Mouse (Mus musculus) heart, postnatal 0 days (tissue): ENCODE data around the gene Gm10320. TPM values are rescaled to one million over a fixed set of nuclear protein-coding genes. Genes with fewer than 3 reads are reported as not detected.

Source experiments
- ATAC-seq: fragments of 200-750 bp; cut with Nextera tagmentation; 2 replicates; pipeline ENCODE4 v1.8.0; 2017; ENCODE audit warnings: low read depth, moderate number of reproducible peaks, moderate library complexity; ENCODE audit not compliant: insufficient read depth
- DNase-seq: peaks from one replicate; pipeline ENCODE4 v3.0.0-alpha.2; 2016; ENCODE audit warnings: low spot score
- H3K27ac ChIP-seq: fragments of 300-500 bp; sonication (generic); 2 replicates; pipeline ENCODE4 v1.5.1; 2014; ENCODE audit warnings: low read depth, mild to moderate bottlenecking
- H3K27me3 ChIP-seq: fragments of 300-500 bp; sonication (generic); 2 replicates; pipeline ENCODE4 v1.6.1; 2014; ENCODE audit warnings: low read length, mixed read lengths; ENCODE audit not compliant: control insufficient read depth, insufficient read depth
- H3K36me3 ChIP-seq: fragments of 300-500 bp; sonication (generic); replicated peaks from 2 replicates; pipeline ENCODE4 v1.6.1; 2014; ENCODE audit warnings: low read length, mixed read lengths; ENCODE audit not compliant: control insufficient read depth, insufficient read depth
- H3K4me1 ChIP-seq: fragments of 300-500 bp; sonication (generic); 2 replicates; pipeline ENCODE4 v1.6.1; 2014; ENCODE audit warnings: antibody characterized with exemption; ENCODE audit not compliant: control insufficient read depth, insufficient read depth
- H3K4me2 ChIP-seq: fragments of 300-500 bp; sonication (generic); 2 replicates; pipeline ENCODE4 v1.6.1; 2014; ENCODE audit warnings: low read depth, mild to moderate bottlenecking, low read length, moderate library complexity
- H3K4me3 ChIP-seq: fragments of 300-500 bp; sonication (generic); 2 replicates; pipeline ENCODE4 v1.5.1; 2014; ENCODE audit warnings: low read depth, low read length
- H3K9ac ChIP-seq: fragments of 300-500 bp; sonication (generic); replicated peaks from 2 replicates; pipeline ENCODE4 v1.6.1; 2014; ENCODE audit warnings: low read depth, low read length, mixed read lengths
- H3K9me3 ChIP-seq: fragments of 300-500 bp; sonication (generic); replicated peaks from 2 replicates; pipeline ENCODE4 v1.6.1; 2016; ENCODE audit warnings: low read length; ENCODE audit not compliant: control insufficient read depth
- CTCF ChIP-seq: IDR thresholded peaks from 2 replicates; pipeline ENCODE4 v1.5.1; 2016; ENCODE audit warnings: antibody characterized with exemption, control low read depth, low read depth
- EP300 ChIP-seq: IDR thresholded peaks from 2 replicates; pipeline ENCODE4 v1.6.1; 2016; ENCODE audit warnings: antibody characterized with exemption, low read depth
- WGBS: fragments of 180-500 bp; shearing (Covaris S2); extraction: QIAGEN DNeasy Blood & Tissue Kit; methylation state at CpG from one replicate; pipeline ENCODE4 v1.1.7; 2014; 5-methylcytosine and 5-hydroxymethylcytosine counted together
- polyA plus RNA-seq: library from polyadenylated mRNA; unstranded; fragments of >200 nt; fragmentation: Nextera tagmentation; extraction: Ambion mirVana; gene quantifications from 2 replicates; pipeline ENCODE4 v1.2.1, GENCODE M21; 2015
- total RNA-seq: library from RNA; depleted of rRNA; stranded (reverse); fragments of >200 nt; gene quantifications from 2 replicates; pipeline ENCODE4 v1.2.3, GENCODE M21; 2014; ENCODE audit warnings: low replicate concordance; rRNA removed

The Gm10320 gene
- total and polyA plus RNA-seq, 2 experiments from 2014 or later = 0.66 TPM; not detected in 1

DNA sequence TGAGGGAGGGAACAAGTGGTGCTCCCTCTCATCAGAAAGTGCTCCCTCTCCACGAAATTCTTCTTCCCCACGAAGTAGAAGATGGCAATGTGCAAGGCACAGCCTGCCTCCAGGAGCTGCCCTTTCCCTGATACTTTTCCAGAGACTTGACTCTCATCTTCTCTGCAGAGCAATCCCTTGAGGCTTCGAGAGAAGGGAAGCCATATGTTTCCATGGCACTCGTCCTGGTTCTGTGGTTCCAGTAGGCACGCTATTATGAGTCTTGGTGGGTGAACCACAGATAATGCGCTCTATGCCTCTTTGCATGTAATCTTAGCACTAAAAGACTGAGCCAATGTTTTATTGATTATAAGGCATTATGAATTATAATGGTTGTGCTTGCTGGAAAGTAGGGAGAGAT, 44.1 kb downstream of the Gm10320 start:
- ATAC-seq = no peak

DNA sequence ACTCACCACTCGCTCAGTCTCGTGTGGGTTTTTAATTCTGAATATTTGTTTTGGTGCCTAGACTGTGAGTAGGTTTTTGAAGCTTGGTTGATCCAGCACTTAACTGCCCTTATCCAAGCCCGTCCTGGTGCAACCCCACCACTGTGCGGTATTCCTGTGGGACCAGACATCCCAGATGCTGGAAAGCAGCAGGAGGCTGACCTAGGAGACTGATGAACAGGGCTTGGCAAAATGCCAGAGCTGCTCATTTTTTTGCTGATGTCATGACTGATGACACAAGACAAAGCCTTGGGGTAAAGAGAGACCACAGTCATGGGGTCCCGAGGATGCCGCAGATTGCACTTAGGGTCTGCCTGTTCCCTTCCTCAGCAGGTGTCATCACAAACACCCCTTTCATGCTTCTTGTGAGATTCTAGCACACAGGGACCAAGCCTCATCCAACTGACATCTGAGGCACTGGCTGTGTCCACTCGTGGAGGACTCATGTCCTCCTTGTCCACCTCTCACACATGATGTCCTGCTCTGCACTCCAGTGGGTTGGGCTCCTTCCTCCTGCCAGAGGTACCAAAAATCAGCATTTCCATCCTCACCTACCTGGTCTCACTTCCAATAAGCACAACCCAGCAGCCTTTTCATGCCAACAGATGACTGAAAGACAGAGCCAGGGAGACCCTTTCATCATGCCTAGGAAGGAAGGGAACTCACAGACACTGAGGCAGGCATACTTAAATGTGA, 46.2 kb downstream of the Gm10320 start:
- ATAC-seq (no peak), DNase-seq (no peak)
- Histone ChIP-seq H3K27ac (no peak overlapping the region), H3K9ac (no peak overlapping the region), H3K4me2 (no peak overlapping the region), H3K4me1 (no peaks in the 10 kb centered on the region), H3K27me3 (no peaks in the 10 kb centered on the region), H3K4me3 (no peak overlapping the region), H3K9me3 (0 out of 2 replicates have a peak, but pooled peaks cover 4% of the 10 kb centered on the region), H3K36me3 (no peaks in the 10 kb centered on the region)
- TF ChIP-seq EP300 (no peak), CTCF (no peak)
- 79% methylated on average over 7 of the region's 7 CpGs for WGBS

More for the DNA sequence above, 44.1 kb downstream of the Gm10320 start:
- TF ChIP-seq EP300 (no peak), CTCF (no peak)
- Histone ChIP-seq H3K4me2 (no peak overlapping the region), H3K27ac (no peak overlapping the region), H3K9ac (no peak overlapping the region), H3K36me3 (no peaks in the 10 kb centered on the region), H3K9me3 (peaks cover 10% of the 10 kb centered on the region; the same call in 1 of the 2 replicates), H3K4me3 (no peak overlapping the region), H3K27me3 (no peaks in the 10 kb centered on the region), H3K4me1 (no peaks in the 10 kb centered on the region)
- DNase-seq = no peak
- 79% methylated on average over 6 of the region's 6 CpGs for WGBS

- no peak for DNase-seq
- Histone ChIP-seq H3K4me2 (no peak overlapping the region), H3K4me1 (no peaks in the 10 kb centered on the region), H3K4me3 (no peak overlapping the region), H3K36me3 (no peaks in the 10 kb centered on the region), H3K27ac (no peak overlapping the region), H3K9me3 (0 out of 2 replicates have a peak, but pooled peaks cover 5% of the 10 kb centered on the region), H3K27me3 (no peaks in the 10 kb centered on the region), H3K9ac (no peak overlapping the region)
- no peak for ATAC-seq
- WGBS = 51% methylated on average over 4 of the region's 4 CpGs
- TF ChIP-seq EP300 (no peak), CTCF (no peak)
These were observed 50.8 kb downstream of the Gm10320 start for GRCm38 (mm10) chr13:98441001-98441400.

DNA sequence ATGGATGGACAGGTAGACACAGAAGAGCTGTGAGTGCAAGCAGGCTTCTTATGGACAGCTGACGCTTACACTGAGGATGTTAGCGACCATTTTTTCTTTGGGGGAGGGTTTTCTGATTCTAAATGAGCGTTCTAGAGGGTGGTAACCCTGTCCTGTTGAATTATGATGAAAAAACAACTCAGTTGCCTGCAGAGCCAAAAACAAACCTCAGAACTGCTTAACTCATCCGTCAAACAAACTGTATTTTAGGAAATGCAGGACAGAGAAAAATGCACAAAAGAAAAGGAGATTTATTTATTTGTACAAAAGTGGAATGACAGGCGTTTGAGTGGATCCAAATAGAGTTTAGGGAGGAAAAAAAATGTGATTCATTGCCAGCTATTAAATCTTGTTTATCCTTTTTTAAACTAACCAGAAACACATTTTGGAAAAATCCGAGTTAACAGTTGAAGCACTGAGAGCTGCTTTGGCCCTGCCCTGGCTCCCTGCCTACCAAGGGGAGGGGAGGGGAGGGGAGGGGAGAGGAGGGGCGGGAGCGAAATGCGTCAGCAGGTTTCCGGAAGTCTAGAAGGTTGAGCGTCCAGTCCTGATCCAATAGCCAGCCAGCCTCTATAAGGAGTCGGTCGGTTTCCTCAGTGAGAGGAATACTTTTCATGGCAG, 51.4 kb downstream of the Gm10320 start:
- 40% methylated on average over 13 of the region's 13 CpGs for WGBS
- DNase-seq (peak; percentile 10), ATAC-seq (no peak)
- Histone ChIP-seq H3K9me3 (0 out of 2 replicates have a peak, but pooled peaks cover 9% of the 10 kb centered on the region), H3K4me1 (no peaks in the 10 kb centered on the region), H3K27ac (no peak overlapping the region), H3K36me3 (no peaks in the 10 kb centered on the region), H3K27me3 (no peaks in the 10 kb centered on the region), H3K4me2 (no peak overlapping the region), H3K9ac (no peak overlapping the region), H3K4me3 (no peak overlapping the region)
- no peak for TF ChIP-seq CTCF
- TF ChIP-seq EP300 = no peak

Other genes with a start within 250 kb of the Gm10320 start
- 8.5 and 13.9 TPM in 2 replicates for gene Utp15, start 229.0 kb downstream of the Gm10320 start, total RNA-seq
- 6.5 and 7.7 TPM in 2 replicates for gene Utp15, start 229.0 kb downstream of the Gm10320 start, polyA plus RNA-seq
- gene Ankra2, start 228.9 kb downstream of the Gm10320 start, total RNA-seq = 12.3 and 40.9 TPM in 2 replicates
- 18.5 and 19.3 TPM in 2 replicates for gene Ankra2, start 228.9 kb downstream of the Gm10320 start, polyA plus RNA-seq
- gene Gm21976, start 212.1 kb downstream of the Gm10320 start, total RNA-seq = not detected in 2 replicates
- gene Gm21976, start 212.1 kb downstream of the Gm10320 start, polyA plus RNA-seq = 0.16 TPM in 1 of 2 replicates, not detected in the other
- gene Btf3, start 175.0 kb downstream of the Gm10320 start, total RNA-seq = 208 and 210 TPM in 2 replicates
- 384 and 393 TPM in 2 replicates for gene Btf3, start 175.0 kb downstream of the Gm10320 start, polyA plus RNA-seq
- not detected in 2 replicates for gene Foxd1, start 137.8 kb downstream of the Gm10320 start, total RNA-seq
- gene Foxd1, start 137.8 kb downstream of the Gm10320 start, polyA plus RNA-seq = not detected in 2 replicates
- not detected in 2 replicates for gene Tmem174, start 145.4 kb upstream of the Gm10320 start, total RNA-seq
- gene Tmem174, start 145.4 kb upstream of the Gm10320 start, polyA plus RNA-seq = not detected in 2 replicates
- 3.8 and 5.4 TPM in 2 replicates for gene Tmem171, start 202.8 kb upstream of the Gm10320 start, total RNA-seq
- gene Tmem171, start 202.8 kb upstream of the Gm10320 start, polyA plus RNA-seq = 3.6 and 3.8 TPM in 2 replicates